Comparison of ENCODE assay signal across 23 mouse cellular contexts in the genomic region with DNA sequence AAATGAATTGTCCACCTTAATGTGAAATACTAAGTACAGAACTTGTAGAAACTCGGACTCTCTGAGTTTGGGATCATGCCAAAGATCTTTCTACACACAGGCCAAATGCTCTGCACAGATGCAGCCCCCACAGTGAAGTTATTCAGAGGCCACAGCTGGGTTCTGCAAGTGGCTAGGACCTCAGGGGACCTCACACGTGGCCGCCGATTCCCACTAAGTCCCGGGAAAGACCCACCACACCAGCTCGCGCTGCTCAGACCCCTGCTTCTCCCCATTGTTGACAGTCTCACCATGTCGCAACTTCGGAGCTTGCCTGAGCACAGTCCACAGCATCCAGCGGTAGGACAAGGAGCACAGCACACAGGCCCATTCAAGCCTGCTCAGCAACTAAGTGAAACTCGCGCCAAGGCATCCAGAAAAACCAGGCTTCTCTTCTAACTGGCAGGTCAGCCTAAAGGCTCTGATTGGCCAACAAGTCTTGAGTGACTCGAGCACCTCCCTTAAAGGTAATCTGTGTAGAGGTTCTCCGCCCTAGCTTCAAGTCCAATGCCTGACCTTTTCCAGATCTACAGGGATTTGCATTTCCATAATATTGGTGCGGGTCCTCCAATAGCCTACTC. TPM values are rescaled to one million over a fixed set of nuclear protein-coding genes. Genes with fewer than 3 reads are reported as not detected.
DNase-seq lines count a peak whose midpoint lies in the region; ATAC-seq and TF ChIP-seq lines count a peak whose summit lies in the region.
"Not testable (repeated sequence)": the region's sequence is repeated elsewhere in the genome, so short reads cannot be mapped to it uniquely, and the experiment has no call there.
"Had no signal": no experiment of that assay in that cellular context is flagged by ENCODE, and none has a peak within 500 bp of the region (broad histone marks: within the 10 kb centered on the region; RNA-seq: fewer than 3 reads in every experiment).

No protein-coding gene starts in this region.

- H3K27me3 ChIP-seq in heart, postnatal 0 days (ENCODE audit: control insufficient read depth, insufficient read depth, low read length); kidney, embryonic 15.5 days; liver, embryonic 16.5 days (ENCODE audit: control insufficient read depth, insufficient read depth, low read depth, low read length): not testable (repeated sequence)

- TF ChIP-seq EP300 in heart, postnatal 0 days (IDR thresholded peaks at IDR 0.05; ENCODE audit: low read depth) = not testable (repeated sequence)

- H3K4me1 ChIP-seq in heart, postnatal 0 days (ENCODE audit: control insufficient read depth, insufficient read depth) = peaks cover 11% of the 10 kb centered on the region
- not testable (repeated sequence) for H3K4me1 ChIP-seq in kidney, embryonic 15.5 days; liver, embryonic 16.5 days (ENCODE audit: control insufficient read depth, low read depth, low read length)

- TF ChIP-seq CTCF in heart, postnatal 0 days (IDR thresholded peaks at IDR 0.05; ENCODE audit: low read depth) = not testable (repeated sequence)

- not testable (repeated sequence) for H3K4me3 ChIP-seq in heart, postnatal 0 days (ENCODE audit: low read depth, low read length); kidney, embryonic 15.5 days (replicated peaks); liver, embryonic 16.5 days (ENCODE audit: low read depth, low read length)

- H3K9ac ChIP-seq in heart, postnatal 0 days (replicated peaks; ENCODE audit: low read depth, low read length); kidney, embryonic 15.5 days; liver, embryonic 16.5 days (ENCODE audit: low read depth, low read length): not testable (repeated sequence)

- peak overlapping the region; percentile 53 for H3K27ac ChIP-seq in heart, postnatal 0 days (ENCODE audit: low read depth)
- H3K27ac ChIP-seq in kidney, embryonic 15.5 days = 0 out of 2 replicates have a peak overlapping the region, but pooled peaks have one; percentile 32
- not testable (repeated sequence) for H3K27ac ChIP-seq in liver, embryonic 16.5 days (ENCODE audit: low read length)

- 30% methylated on average over 13 of the region's 15 CpGs for WGBS in heart, postnatal 0 days
- WGBS in kidney, embryonic 15.5 days = 63% methylated on average over 13 of the region's 15 CpGs
- WGBS in liver, embryonic 16.5 days (ENCODE audit: insufficient replicate concordance) = 37% methylated on average over 12 of the region's 15 CpGs

- DNase-seq in WW6 (ENCODE audit: low read depth, low spot score) = peak; percentile 18
- DNase-seq in heart, adult 11 months = peak; percentile 91
- DNase-seq in heart, postnatal 0 days (ENCODE audit: low spot score) = not testable (repeated sequence)
- peak; percentile 11 for DNase-seq in lung, postnatal 10 days

- ATAC-seq in heart, postnatal 0 days (ENCODE audit: insufficient read depth, low read depth); kidney, embryonic 15.5 days (replicated peaks; ENCODE audit: low FRiP score): not testable (repeated sequence)
- 0 out of 2 replicates have a peak, but pooled peaks have one; percentile 39 for ATAC-seq in liver, embryonic 16.5 days (ENCODE audit: low read depth)

- H3K36me3 ChIP-seq in heart, postnatal 0 days (replicated peaks; ENCODE audit: control insufficient read depth, insufficient read depth, low read length) = peaks cover 13% of the 10 kb centered on the region
- peaks cover 14% of the 10 kb centered on the region for H3K36me3 ChIP-seq in kidney, embryonic 15.5 days
- H3K36me3 ChIP-seq in liver, embryonic 16.5 days (ENCODE audit: control insufficient read depth, insufficient read depth) = peaks cover 12% of the 10 kb centered on the region

- H3K4me2 ChIP-seq in heart, postnatal 0 days (ENCODE audit: low read depth, low read length); kidney, embryonic 15.5 days; liver, embryonic 16.5 days (ENCODE audit: low read depth, low read length): not testable (repeated sequence)

- not testable (repeated sequence) for H3K9me3 ChIP-seq in heart, postnatal 0 days (replicated peaks; ENCODE audit: control insufficient read depth, low read length); kidney, embryonic 15.5 days (replicated peaks); liver, embryonic 16.5 days (replicated peaks; ENCODE audit: control insufficient read depth, low read length)

RNA-seq across cellular contexts. Expression of gene Ppp2r3d, which starts 3.8 kb away (rescaled TPM):
- total RNA-seq in heart, postnatal 0 days (2014; rRNA removed; ENCODE audit: low replicate concordance) = 78.4 and 252 TPM in 2 replicates
- 128 and 133 TPM in 2 replicates for polyA plus RNA-seq in heart, postnatal 0 days (2015; fragmentation: Nextera tagmentation; extraction: Ambion mirVana)
- polyA plus RNA-seq in kidney, embryonic 15.5 days (2015; fragmentation: Nextera tagmentation; extraction: Ambion mirVana) = 130 and 150 TPM in 2 replicates
- polyA plus RNA-seq in liver, embryonic 16.5 days (2015; fragmentation: Nextera tagmentation; extraction: Ambion mirVana) = 25.9 and 31.4 TPM in 2 replicates

RNA-seq across cellular contexts. Expression of gene Gm21836, which starts 13.1 kb away (rescaled TPM):
- total RNA-seq in heart, postnatal 0 days (2014; rRNA removed; ENCODE audit: low replicate concordance) = not detected in 2 replicates
- polyA plus RNA-seq in heart, postnatal 0 days (2015; fragmentation: Nextera tagmentation; extraction: Ambion mirVana) = not detected in 2 replicates
- not detected in 2 replicates for polyA plus RNA-seq in kidney, embryonic 15.5 days (2015; fragmentation: Nextera tagmentation; extraction: Ambion mirVana)
- polyA plus RNA-seq in liver, embryonic 16.5 days (2015; fragmentation: Nextera tagmentation; extraction: Ambion mirVana) = not detected in 2 replicates
- total RNA-seq: adrenal gland, adult 8-10 months; adrenal gland, postnatal 36 days; gastrocnemius, adult 2 months; gastrocnemius, postnatal 25 days; heart, adult 18-20 months; heart, postnatal 14 days had no signal
- polyA plus RNA-seq: C2C12; cerebellum, adult 2 months; embryonic facial prominence, embryonic 10.5 days; embryonic facial prominence, embryonic 14.5 days; forebrain, embryonic 10.5 days; forebrain, embryonic 14.5 days; heart, embryonic 10.5 days; hindbrain, embryonic 10.5 days; hindbrain, embryonic 14.5 days; intestine, embryonic 15.5 days; Patski had no signal
